Mouse (Mus musculus) T-helper 17 cell (primary cell): ENCODE measurements at regions not wholly inside any gene's neighbourhood (a gene's known extent, or its start where the extent isn't known, plus 50 kb on each side); places are given as distances from the start of the nearest gene placed in this dataset.

Experiments used
- in situ Hi-C, 2 experiments: fragments of 300-600 bp; cut with MboI, MseI; formaldehyde crosslinking; loops; 1 replicate in 1 of 2; 2 replicates in 1 of 2; pipeline ENCODE4 v1.15.1; 2025; ENCODE audit warnings: high pct_unique_total_duplicates in 2 of 2

DNA sequence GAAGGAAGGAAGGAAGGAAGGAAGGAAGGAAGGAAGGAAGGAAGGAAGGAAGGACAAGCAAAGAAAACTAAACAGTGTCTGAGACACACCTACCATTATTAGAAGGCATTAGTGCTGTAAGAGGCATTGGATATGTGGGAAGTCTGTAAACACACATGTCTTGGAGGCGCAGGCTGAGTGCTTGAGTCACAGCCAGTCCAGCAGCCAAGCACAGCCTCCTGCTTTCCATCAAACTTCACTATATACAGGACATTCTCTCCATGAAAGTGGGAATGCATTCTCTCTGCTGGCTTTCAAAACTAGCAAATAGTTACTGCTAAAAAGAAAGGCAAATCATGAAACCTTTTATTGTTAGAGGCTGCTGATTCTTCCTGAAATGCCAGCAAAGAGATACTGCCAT, 431.1 kb downstream of the Adam3 start:
- in situ Hi-C loops: no loop called here

DNA sequence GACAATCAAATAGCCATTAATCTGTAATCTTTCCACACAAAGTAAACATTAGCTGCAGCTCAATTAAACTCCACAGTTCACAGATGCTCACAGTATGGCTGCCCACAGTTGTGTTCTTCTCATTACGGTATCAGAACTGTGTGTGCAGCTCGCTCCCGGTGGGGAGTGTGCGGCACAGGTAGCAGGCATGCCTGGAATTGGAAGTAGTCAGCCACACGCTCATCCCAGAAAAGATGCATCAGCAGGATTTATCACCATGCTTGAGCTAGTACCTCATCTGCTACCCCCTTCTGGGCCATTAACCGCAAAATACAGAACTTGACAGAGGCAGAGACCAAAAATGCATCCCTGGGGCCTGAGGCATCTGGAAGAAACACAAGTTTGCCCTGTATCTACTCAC, 437.8 kb downstream of the Adam3 start:
- in situ Hi-C loops: no loop called here

DNA sequence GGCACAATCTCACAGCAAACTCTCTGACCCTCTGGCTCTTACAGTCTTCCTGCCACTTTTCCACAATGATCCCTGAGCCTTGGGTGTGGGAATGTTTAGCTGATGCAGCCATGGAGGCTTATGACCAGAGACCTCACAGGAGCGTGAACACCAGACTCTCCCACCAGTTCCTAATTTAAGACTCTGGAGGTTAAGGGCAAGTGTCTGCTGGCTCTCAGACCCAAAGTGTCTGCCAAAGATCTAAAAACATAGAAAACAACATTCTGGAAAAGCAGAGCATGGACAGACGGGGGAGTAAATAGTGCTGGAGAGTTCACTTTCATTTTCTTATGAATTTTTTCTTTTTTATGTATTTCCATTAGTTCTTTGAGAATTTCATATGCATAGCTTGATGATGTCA, 440.7 kb downstream of the Adam3 start:
- in situ Hi-C loops: no loop called here

DNA sequence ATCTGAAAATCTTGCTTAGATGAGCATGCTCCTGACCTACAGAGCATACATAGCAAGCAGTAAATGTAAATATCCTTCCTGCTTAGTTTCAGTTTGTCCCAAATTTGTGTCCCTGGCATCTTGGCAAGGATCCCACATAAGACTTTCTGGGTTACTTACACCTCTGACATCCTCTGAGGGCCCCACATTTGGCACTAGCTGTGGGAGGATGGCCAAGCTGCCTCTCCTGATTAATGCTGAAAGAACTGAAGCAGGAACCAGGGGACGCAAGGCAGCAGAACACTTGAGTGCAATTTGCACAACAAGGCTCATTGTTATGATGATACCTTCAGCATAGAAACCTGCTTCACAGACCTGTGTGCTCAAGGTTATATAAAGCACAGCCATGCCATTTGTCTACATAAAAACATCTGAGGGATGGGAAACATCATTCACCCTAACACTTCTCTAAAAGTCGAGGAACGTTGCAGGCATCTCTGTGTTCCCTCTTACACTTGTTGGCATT, 441.7 kb downstream of the Adam3 start:
- in situ Hi-C loops: no loop called here

DNA sequence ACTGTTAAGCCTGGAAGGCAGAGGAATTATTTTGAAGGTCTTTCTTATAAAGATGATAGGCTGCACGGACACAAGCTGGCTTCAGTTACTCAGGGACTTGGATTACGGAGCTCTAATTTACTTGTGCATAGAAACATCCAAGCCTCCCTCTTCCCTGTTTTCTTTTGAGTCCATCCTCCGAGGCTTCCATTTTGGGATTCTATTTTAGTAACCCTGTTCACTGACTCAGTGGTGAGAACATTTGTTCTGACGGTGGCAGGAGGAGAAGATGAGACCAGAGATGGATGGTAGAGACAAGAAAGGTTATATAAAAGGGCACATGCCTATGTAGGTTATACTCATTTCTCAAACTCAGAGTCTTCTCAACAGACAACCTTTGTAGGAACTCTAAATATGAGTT, 445.4 kb downstream of the Adam3 start:
- in situ Hi-C loops: no loop called here

DNA sequence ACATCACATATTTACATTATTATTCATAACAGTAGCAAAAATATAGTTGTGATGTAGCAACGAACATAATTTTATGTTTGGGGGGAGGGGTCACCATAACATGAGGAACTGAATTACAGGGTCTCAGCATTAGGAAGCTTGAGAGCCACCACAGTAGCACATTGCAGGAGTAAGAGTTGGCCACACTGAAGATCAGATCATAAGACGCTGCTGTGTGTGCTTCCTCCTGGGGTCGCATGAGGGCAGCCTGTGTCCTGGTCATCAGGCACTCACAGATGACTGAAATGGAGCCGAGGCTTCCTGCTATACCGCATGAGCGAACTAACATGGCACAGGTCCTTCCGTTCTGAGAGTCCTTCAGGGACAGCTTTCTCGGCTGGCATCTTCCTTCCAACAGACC, 447.3 kb downstream of the Adam3 start:
- in situ Hi-C loops: no loop called here

DNA sequence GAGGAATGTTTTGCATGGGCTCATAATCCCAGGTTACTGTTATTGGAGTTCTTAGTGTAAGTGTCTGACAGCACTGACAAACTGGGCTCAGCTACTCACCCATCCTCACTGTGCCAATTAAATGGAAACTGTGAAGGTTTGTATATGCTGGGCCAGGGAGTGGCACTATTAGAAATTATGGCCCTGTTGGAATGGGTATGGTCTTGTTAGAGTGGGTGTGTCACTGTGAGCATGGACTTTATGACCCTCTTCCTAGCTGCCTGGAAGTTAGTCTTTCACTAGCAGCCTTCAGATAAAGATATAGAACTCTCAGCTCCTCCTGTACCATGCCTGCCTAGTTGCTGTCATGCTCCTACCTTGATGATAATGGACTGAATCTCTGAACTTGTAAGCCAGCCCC, 464.3 kb downstream of the Adam3 start:
- in situ Hi-C loops: loop anchor here in 1 of 2 experiments (25.0 kb wide), 1 partner anchor 1899 kb away; no protein-coding TSS in a partner anchor

DNA sequence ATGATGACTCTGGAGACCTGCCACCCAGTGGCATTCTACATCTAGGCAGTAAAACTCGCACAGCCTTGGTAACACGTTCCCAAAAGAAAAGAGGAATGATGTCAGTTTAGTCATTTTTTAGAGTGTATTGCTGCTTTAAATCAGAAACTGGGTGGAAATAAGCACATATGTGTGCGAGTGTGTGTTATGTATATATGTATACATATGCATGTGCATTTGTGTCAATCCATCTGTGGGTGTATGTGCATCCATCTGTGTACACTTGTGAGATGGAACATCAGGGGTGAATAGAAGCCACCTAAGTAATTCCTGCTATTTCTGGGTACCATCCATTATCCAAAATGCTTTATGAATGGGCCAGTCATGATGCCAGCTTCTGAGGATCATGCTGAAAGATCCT, 467.0 kb downstream of the Adam3 start:
- in situ Hi-C loops: loop anchor here (10.0 to 25.0 kb wide), 2 partner anchors 1246 to 1896 kb away; no protein-coding TSS in a partner anchor

DNA sequence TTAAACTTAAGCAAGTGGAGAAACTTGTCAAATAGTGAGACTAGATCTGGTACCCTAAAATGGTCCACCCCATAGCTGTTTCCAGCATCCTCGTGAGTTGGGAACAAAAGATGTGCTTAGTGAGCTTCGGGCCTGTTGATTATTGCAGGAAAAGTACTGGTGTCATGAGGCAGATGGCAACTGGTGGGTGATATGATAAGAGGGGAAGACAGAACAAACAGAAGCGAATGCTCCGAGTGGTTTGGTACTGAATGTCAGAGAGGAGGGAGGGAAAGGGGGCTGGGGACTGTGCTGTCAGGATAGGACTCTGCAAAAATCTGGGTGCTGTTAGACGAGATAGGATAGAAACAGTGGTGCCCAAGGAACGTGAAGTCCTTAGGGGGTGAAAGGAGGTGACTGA, 483.4 kb downstream of the Adam3 start:
- in situ Hi-C loops: no loop called here

DNA sequence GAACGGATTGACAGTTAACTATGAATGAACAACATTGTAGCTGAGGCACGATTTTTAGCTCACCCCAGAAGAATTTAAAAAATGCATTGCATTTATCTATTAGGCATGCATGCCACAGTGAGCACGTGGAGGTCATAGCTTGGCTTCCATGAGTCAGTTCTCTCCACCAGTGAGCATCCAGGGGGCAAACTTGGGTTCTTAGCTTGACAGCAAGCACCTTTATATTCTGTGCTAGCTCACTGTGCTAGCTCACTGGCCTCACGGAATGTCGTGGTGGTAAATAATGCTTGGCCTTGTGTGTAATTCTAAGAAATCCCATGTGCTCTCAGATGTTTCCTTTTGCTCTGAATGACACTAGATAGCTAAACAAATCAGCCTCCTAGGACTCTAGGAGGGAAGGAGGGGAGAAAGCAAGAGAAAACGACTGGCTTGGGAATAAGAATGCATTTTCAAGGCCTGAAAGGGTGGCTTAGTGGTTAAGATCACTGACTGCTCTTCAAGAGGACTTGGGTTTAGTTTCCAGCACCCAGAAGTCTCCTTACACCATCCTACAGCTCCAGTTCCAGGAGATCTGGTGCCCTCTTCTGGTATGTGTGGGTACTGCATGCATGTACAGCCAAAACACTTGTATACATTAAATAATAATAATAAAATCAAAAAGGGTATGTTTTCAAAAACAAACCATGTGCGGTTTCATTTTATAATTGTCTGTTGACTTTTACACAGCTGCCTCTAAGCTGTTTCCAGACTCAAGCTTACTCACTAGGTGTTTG, 485.3 kb downstream of the Adam3 start:
- in situ Hi-C loops: no loop called here

DNA sequence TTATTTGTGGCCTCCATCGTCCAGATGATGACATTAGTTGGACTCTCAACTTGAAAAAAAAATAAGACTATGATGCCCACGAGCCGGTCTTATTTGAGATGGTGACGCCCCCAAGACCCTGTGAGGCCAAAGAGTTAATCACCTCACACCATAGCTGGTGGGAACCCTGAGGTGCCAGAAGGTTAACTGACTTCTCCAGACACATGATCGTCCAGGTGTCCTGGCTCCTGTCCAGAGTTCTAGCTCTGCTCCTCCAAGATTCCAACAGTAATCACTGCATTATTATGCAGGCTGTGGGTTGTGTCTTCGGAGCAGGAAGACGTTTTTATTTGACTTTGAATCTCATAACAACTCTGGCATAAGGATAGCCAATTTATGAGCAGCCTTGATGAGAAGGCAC, 490.7 kb downstream of the Adam3 start:
- in situ Hi-C loops: no loop called here

DNA sequence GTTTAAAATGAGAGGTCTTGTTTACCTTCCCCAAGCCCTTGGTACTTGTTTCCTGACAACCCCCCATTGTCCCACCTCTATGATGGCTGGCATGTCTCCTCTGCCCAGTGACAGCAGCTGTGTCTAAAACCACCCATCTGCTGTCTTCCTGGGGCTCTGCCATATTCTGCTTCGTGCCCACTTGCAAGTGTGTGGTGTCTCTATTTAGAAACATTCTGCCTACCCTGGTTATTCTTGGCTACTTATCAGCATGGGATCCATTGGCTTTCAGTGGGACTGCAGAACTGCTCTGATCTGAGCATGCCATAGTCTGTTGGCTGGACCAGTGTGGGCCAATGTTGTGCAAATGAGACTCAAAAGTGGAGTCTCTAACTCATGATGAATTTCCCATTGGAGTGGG, 497.5 kb downstream of the Adam3 start:
- in situ Hi-C loops: no loop called here

DNA sequence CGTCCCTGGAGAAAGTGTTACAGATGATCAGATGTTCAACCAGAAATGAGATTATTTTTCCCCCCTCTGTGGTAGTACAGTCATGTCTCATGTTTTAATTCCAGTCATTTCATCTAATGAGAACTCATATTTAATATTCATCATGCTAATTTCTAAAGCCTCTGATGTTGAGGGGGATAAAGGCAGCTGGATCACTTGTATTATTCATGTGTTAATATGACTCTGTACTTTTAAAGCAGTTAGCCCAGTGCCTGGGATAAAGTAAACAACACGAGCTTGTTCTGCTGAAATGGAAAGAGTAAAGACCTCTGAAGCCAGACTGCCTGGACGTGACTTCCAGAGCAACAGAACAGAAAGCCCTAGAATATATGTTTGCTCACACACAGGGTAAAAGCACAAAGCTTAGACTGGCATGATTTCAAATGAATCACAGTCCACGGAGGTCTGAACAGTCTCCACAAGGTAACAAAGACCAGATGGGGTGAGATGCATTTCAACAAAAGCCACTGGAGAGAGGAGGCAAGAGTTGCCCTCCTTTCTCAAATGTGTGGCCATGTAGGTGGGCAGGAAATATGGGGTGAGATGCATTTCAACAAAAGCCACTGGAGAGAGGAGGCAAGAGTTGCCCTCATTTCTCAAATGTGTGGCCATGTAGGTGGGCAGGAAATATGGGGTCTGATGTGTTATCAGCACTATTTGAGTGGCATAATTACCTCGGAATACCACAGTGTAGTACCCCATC, 498.1 kb downstream of the Adam3 start:
- in situ Hi-C loops: no loop called here

DNA sequence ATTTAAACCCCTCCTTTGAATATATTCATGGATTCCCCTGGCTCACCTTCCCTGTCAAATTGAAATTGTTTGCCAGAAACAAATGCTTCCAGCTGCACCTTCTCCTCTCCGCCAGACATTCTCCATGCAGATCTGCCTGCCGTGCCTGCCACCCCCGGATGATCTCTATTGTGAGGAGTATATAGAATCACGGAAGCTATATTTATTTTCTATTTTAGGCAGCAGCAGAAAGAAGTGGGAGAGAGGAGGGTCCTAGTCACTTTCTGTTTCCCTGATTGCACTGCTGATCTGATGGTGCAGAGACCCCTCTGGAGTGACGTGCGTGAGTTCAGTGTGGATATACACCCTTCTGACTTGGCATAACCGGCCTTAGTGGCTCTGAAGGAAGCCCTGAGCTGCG, 505.4 kb downstream of the Adam3 start:
- in situ Hi-C loops: no loop called here

DNA sequence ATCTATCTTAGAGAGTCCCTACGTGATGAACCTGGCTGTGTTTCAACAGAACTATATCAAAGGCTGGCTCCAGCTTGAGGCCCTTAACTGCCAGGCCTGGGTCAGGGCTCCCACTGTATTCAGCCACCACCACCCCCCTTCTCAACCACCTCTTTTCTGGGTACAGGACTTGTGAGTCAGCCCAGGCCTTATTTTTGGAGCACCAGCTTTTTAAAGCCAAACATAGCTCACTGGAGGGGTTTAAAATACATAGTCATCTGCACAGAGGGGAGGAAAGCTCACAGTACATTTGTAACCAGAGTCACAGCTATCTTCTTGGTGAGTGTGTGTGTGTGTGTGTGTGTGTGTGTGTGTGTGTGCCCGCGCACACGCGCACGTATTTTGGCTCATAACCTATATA, 509.0 kb downstream of the Adam3 start:
- in situ Hi-C loops: no loop called here

DNA sequence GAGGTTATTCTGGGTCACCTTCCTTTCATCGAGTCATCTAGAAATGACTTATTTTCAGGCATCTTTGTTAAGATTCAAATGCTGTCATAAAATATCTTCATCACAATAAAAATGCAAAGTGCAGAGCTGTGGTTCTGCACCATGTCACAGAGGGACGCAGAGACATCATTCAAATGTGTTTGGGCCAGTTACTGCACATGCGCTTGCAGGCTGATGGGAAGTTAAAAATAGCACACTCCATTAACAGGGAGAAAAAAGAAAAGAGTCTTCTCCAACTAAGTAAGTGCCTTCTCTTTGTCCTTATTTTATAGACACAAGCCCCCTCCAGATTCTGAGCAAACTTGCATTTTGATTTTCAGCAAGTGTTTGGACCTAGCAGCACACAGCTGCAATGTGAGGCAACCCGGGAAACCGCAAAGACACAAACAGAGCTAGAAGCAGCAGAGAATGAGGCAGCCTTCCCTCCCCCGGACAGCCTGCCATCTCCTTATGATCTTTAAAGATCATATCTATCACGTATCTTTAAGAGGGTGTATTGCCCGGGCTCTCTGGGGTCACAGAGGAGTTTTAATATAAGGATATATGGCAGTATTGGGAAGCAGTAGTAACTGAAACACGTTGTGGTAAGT, 510.0 kb downstream of the Adam3 start:
- in situ Hi-C loops: no loop called here

DNA sequence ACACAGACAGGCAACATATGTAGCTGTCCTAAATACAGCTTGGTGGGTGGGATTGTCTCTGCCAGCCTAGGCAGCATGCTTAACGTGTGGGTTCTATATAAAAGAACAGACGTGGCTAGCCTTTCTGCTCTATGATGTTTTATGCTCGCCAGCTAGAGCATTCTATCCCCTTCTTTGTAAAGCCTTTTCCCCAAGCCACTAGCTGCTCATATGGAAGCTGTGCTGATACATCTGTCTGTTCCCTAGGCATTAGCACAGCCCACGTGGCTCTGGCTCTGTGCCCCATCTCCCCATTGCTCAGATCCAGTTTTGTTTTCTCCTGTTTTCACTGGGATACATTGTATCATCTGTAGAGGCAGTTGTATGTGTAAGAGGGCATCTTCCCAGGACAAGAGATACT, 511.3 kb downstream of the Adam3 start:
- in situ Hi-C loops: no loop called here

DNA sequence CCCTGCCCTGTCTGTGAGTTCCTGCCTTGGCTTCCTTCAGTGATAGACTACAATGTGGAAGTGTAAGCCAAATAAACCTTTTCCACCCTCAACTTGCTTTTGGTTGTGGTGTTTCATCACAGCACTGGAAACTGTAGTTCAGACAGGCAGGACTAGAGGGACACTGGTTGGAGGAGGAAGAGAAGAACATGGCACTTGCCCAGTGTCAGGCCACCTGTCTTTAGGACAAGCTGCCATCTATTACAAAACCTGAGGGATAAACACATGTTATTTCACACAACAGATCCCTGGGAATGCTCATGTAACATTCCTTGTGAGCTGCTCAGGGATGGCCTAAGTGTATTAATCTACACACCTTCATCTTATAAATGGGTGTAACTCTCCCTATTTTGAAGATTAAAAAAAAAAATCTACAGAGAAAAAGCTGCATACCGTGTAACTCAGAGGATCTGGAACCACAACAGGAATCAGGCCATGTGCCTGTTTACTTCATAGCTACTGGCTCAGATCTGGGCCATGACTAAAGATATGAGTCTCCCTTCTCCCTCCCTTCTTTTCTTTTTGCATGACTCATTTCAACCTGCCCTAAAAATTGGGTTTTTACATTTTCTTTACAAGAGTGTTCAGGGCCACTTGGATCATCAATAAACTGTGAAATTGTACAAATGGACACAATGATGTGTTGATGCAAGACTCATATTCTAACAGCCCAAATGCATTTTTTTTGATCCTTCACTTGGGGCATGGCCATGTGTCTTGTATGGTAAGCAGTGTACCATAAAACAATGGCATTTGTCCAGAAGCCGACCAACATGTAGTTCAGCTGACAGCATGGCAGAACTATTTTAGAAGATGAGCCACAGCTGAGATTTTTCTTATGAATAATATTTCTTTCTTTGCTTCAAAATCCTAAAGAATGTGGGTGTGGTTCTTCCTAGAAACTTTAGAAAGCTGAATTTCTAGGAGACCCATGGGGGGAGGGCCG, 513.1 kb downstream of the Adam3 start:
- in situ Hi-C loops: no loop called here

DNA sequence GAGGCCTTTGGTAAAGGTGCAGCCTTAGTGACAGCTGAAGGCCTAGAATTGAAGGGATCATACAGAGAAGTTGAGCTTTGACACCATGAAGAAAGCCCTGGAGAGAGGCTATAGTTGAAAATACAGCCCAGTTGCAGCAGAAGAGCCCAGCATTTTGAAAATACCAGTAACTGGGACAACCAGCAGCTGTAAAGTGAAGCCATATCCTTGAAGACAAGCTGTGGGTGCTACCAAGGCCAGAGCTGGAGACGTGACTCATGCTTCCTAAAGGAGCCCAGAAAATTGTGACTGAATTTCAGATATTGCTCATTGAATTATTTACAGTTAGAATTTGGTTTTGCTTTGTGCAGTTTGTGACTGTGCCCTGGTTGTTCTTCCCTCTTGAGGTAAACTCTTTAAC, 514.6 kb downstream of the Adam3 start:
- in situ Hi-C loops: no loop called here
